Mouse (Mus musculus): Measurements from ENCODE around the gene Fignl1. TPM values are rescaled to one million over a fixed set of nuclear protein-coding genes. Genes with fewer than 3 reads are reported as not detected.

Fignl1 gene
- polyA plus RNA-seq, 1 experiment from 2014 or later: 76.2 TPM

DNA sequence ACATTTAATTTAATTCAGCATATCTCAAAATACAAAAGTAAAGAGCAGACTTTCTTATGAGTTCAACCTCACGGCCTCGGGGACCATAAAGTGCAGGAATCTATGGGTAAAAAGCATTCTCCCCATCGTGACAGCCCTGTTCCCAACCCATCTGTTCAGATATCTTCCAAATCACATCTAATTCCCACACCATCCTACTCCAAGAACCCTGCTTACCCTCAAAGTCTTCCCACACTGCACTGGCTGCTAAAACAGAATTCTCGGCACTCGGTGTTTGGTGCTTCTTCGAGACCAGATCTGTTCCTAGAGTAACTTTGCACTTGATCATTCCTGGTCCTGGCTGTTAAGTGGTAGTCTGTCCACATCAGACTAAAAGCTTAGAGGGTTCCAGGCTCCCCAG lies 30.4 kb downstream of the Fignl1 start:
- H3K9ac ChIP-seq (ENCODE audit: low read depth, low read length): no peak overlapping the region
- no peaks in the 10 kb centered on the region for H3K4me1 ChIP-seq (ENCODE audit: control insufficient read depth, low read depth, low read length)
- no peaks in the 10 kb centered on the region for H3K27me3 ChIP-seq (ENCODE audit: control insufficient read depth, insufficient read depth, low read depth, low read length)
- 74% methylated on average over 6 of the region's 6 CpGs for whole genome bisulfite sequencing (ENCODE audit: insufficient replicate concordance)
- no peak overlapping the region for H3K4me2 ChIP-seq (ENCODE audit: low read depth, low read length)
- no peak overlapping the region for H3K27ac ChIP-seq (ENCODE audit: low read length)
- no peak overlapping the region for H3K4me3 ChIP-seq (ENCODE audit: low read depth, low read length)
- H3K9me3 ChIP-seq (replicated peaks; ENCODE audit: control insufficient read depth, low read length): no peaks in the 10 kb centered on the region
- no peak for ATAC-seq (ENCODE audit: low read depth)
- no peaks in the 10 kb centered on the region for H3K36me3 ChIP-seq (ENCODE audit: control insufficient read depth, insufficient read depth)

DNA sequence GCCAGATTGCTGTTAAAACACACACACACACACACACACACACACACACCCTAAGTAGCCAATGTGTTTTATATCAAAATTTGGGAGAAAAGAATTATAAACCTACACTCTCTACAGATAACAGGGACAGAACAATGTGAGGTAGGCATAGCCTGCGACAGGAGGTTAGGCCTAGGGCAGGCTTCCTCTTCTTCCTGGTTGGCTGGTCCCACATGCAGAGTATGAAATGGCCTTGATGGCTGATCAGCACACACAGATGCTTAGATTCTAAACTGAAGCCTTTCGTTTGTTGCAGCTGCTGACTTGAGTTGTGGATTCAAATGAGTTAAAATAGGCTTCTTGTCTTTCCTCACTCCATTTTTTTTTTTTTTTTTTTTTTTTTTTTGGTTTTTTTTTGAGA lies 31.0 kb downstream of the Fignl1 start:
- whole genome bisulfite sequencing (ENCODE audit: insufficient replicate concordance): 76% methylated on average over 2 of the region's 2 CpGs
- Histone ChIP-seq H3K4me3 (ENCODE audit: low read depth, low read length) (no peak overlapping the region), H3K27me3 (ENCODE audit: control insufficient read depth, insufficient read depth, low read depth, low read length) (no peaks in the 10 kb centered on the region), H3K9me3 (replicated peaks; ENCODE audit: control insufficient read depth, low read length) (no peaks in the 10 kb centered on the region), H3K27ac (ENCODE audit: low read length) (no peak overlapping the region), H3K36me3 (ENCODE audit: control insufficient read depth, insufficient read depth) (no peaks in the 10 kb centered on the region), H3K4me2 (ENCODE audit: low read depth, low read length) (no peak overlapping the region), H3K9ac (ENCODE audit: low read depth, low read length) (no peak overlapping the region), H3K4me1 (ENCODE audit: control insufficient read depth, low read depth, low read length) (no peaks in the 10 kb centered on the region)
- ATAC-seq (ENCODE audit: low read depth): no peak

DNA sequence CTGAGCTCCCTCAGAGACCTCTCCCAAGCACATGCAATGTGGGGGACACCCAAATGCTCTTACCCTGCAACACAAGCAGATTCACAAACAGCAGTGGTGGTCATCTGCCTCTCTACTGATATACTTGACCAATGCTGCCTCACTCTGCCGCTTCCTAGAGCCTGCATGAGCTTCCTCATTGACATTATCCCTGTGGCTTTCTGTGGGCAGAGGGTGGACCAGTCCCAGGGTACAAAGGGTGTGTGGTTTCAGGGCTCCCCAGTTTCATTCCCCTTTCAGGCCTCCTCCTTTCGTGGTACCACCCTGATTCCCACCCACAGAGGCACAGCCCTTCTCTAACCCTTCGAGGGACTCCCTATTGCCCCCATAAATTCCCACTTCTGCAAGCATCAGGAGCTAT lies 31.5 kb downstream of the Fignl1 start:
- H3K4me2 ChIP-seq (ENCODE audit: low read depth, low read length): no peak overlapping the region
- no peak for ATAC-seq (ENCODE audit: low read depth)
- H3K9me3 ChIP-seq (replicated peaks; ENCODE audit: control insufficient read depth, low read length): no peaks in the 10 kb centered on the region
- H3K4me3 ChIP-seq (ENCODE audit: low read depth, low read length): no peak overlapping the region
- no peak overlapping the region for H3K9ac ChIP-seq (ENCODE audit: low read depth, low read length)
- H3K4me1 ChIP-seq (ENCODE audit: control insufficient read depth, low read depth, low read length): no peaks in the 10 kb centered on the region
- no peak overlapping the region for H3K27ac ChIP-seq (ENCODE audit: low read length)
- 0 out of 2 replicates have a peak, but pooled peaks cover under 1% of the 10 kb centered on the region for H3K36me3 ChIP-seq (ENCODE audit: control insufficient read depth, insufficient read depth)
- H3K27me3 ChIP-seq (ENCODE audit: control insufficient read depth, insufficient read depth, low read depth, low read length): no peaks in the 10 kb centered on the region
- 54% methylated on average over 3 of the region's 3 CpGs for WGBS (ENCODE audit: insufficient replicate concordance)

DNA sequence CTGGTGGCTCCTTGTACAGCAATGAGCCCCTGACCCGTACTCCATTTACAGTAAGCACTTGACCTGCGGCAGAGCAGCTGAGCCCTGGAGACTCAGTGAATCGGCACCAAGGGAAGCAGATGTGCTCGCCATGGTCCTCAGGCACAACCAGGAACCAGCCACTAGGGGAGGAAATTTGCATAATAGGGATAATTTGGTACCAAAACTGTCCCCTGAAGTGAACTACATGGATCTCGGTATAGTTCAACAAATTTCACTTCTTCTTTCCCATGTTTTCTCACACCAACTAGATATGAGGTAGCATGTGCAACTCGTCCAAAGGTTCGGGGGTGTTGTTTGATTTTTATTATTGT lies 32.0 kb downstream of the Fignl1 start:
- Histone ChIP-seq H3K4me3 (ENCODE audit: low read depth, low read length) (no peak overlapping the region), H3K9ac (ENCODE audit: low read depth, low read length) (no peak overlapping the region), H3K4me1 (ENCODE audit: control insufficient read depth, low read depth, low read length) (no peaks in the 10 kb centered on the region), H3K4me2 (ENCODE audit: low read depth, low read length) (no peak overlapping the region), H3K9me3 (replicated peaks; ENCODE audit: control insufficient read depth, low read length) (no peaks in the 10 kb centered on the region), H3K27ac (ENCODE audit: low read length) (no peak overlapping the region), H3K27me3 (ENCODE audit: control insufficient read depth, insufficient read depth, low read depth, low read length) (no peaks in the 10 kb centered on the region), H3K36me3 (ENCODE audit: control insufficient read depth, insufficient read depth) (peaks cover 3% of the 10 kb centered on the region; the same call in 1 of the 2 replicates)
- peak; percentile 16; the same call in 1 of the 2 replicates for ATAC-seq (ENCODE audit: low read depth)
- WGBS (ENCODE audit: insufficient replicate concordance): 57% methylated on average over 7 of the region's 7 CpGs

DNA sequence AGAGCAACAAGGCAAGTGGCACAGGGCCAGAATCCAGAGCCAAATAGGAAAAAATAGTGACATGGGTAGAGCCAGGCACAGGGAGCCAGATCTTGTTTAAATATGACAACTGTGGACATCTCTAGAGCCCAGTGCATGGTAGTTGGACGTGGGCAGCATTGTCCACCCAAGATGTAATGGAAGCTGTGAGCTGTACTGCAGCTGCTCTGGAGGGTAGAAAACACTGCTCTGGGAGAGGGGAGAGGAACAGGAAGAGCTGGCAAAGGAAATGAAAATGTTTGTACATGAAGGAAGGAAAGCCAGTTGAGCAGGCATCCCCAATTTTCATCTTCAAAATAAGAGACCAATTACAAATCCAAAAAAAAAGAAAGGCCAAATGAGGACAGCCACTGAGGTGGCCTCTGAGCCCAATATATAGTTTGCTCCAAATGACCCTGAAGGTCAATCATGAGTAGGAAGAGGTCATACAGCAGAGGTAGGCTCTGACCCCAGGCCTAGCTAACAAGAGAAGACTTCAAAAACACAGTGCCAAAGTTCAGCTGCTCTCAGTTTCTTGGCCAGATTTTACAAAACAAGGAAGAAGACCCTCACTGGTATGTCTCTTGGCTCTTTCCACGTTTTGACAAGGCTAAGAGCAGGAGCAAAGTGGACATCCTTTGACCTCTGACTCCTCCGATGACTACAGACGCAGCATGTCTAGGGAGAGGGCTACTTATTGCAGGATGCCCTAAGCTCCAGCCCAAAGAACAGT lies 32.5 kb downstream of the Fignl1 start:
- Histone ChIP-seq H3K9ac (ENCODE audit: low read depth, low read length) (no peak overlapping the region), H3K27me3 (ENCODE audit: control insufficient read depth, insufficient read depth, low read depth, low read length) (no peaks in the 10 kb centered on the region), H3K4me3 (ENCODE audit: low read depth, low read length) (no peak overlapping the region), H3K36me3 (ENCODE audit: control insufficient read depth, insufficient read depth) (peaks cover 3% of the 10 kb centered on the region; the same call in 1 of the 2 replicates), H3K9me3 (replicated peaks; ENCODE audit: control insufficient read depth, low read length) (no peaks in the 10 kb centered on the region), H3K4me1 (ENCODE audit: control insufficient read depth, low read depth, low read length) (no peaks in the 10 kb centered on the region), H3K4me2 (ENCODE audit: low read depth, low read length) (no peak overlapping the region), H3K27ac (ENCODE audit: low read length) (no peak overlapping the region)
- ATAC-seq (ENCODE audit: low read depth): no peak
- WGBS (ENCODE audit: insufficient replicate concordance): 65% methylated on average over 4 of the region's 4 CpGs

DNA sequence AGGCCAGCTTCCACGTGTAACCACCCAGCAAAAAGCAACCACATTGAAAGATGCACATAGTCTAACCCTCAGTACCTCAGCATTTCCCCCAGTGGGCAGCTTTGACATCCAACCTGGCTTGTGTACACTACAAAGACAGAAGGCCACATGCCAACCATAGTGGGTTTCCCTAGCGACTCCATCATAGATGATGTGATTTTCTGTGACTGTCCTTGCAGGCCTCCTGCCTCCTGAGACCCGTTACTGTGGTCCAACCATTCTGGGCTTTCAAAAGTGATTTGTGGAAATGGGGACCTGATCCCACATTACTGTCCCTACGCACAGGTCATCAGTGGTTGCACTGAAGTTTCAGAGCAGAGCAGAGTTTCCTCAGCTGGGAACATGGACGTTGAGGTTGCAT lies 33.9 kb downstream of the Fignl1 start:
- Histone ChIP-seq H3K4me3 (ENCODE audit: low read depth, low read length) (no peak overlapping the region), H3K4me1 (ENCODE audit: control insufficient read depth, low read depth, low read length) (no peaks in the 10 kb centered on the region), H3K9me3 (replicated peaks; ENCODE audit: control insufficient read depth, low read length) (no peaks in the 10 kb centered on the region), H3K36me3 (ENCODE audit: control insufficient read depth, insufficient read depth) (peaks cover 10% of the 10 kb centered on the region), H3K27ac (ENCODE audit: low read length) (no peak overlapping the region), H3K27me3 (ENCODE audit: control insufficient read depth, insufficient read depth, low read depth, low read length) (no peaks in the 10 kb centered on the region), H3K4me2 (ENCODE audit: low read depth, low read length) (no peak overlapping the region), H3K9ac (ENCODE audit: low read depth, low read length) (no peak overlapping the region)
- WGBS (ENCODE audit: insufficient replicate concordance): 69% methylated on average over 5 of the region's 5 CpGs
- no peak for ATAC-seq (ENCODE audit: low read depth)

DNA sequence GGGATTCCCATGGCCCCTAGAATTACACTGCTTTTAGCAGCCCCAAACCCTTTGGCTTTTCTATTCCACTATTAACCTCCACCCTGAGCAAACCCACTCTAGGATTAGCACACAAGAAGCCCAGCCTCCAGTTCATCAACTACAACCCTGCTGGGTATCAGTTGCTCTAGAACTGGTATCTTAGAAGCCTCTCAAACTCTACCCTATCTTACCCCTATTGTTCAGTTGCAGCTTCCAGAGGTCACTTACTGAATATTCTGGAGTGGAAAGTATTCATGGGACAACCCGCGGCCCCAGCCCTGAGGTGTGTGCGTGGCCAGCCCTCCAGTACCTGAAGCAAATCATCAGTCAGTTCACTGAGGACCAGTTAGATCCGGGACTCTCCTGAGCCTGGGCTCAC lies 34.4 kb downstream of the Fignl1 start:
- WGBS (ENCODE audit: insufficient replicate concordance): 81% methylated on average over 4 of the region's 4 CpGs

DNA sequence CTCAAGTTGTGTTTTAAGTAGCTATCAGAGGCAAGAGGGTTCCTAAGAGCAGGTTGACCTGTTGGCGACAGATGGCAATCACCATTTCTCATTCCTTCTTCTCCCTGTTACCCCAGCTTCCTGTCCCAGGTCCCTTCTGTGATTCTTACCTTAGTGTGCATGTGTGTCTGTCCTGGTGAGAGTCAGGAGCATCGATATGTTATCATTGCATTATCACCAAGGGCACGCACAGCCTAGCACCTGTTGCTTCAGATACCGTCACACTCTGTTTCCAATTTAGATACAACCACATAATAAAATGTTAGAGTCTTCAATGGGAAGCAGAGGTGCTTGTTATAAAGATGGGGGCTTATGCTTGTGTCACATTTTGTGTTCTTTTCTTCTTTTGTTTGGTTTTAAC lies 36.6 kb downstream of the Fignl1 start:
- Histone ChIP-seq H3K4me2 (ENCODE audit: low read depth, low read length) (no peak overlapping the region), H3K4me1 (ENCODE audit: control insufficient read depth, low read depth, low read length) (no peaks in the 10 kb centered on the region), H3K27ac (ENCODE audit: low read length) (no peak overlapping the region), H3K9me3 (replicated peaks; ENCODE audit: control insufficient read depth, low read length) (no peaks in the 10 kb centered on the region), H3K27me3 (ENCODE audit: control insufficient read depth, insufficient read depth, low read depth, low read length) (no peaks in the 10 kb centered on the region), H3K36me3 (ENCODE audit: control insufficient read depth, insufficient read depth) (peaks cover 23% of the 10 kb centered on the region), H3K4me3 (ENCODE audit: low read depth, low read length) (no peak overlapping the region), H3K9ac (ENCODE audit: low read depth, low read length) (no peak overlapping the region)
- ATAC-seq (ENCODE audit: low read depth): no peak
- WGBS (ENCODE audit: insufficient replicate concordance): 66% methylated on average over 4 of the region's 4 CpGs

More for the DNA sequence above, 34.4 kb downstream of the Fignl1 start:
- Histone ChIP-seq H3K36me3 (ENCODE audit: control insufficient read depth, insufficient read depth) (peaks cover 14% of the 10 kb centered on the region), H3K4me3 (ENCODE audit: low read depth, low read length) (no peak overlapping the region), H3K4me2 (ENCODE audit: low read depth, low read length) (no peak overlapping the region), H3K9me3 (replicated peaks; ENCODE audit: control insufficient read depth, low read length) (no peaks in the 10 kb centered on the region), H3K27ac (ENCODE audit: low read length) (no peak overlapping the region), H3K27me3 (ENCODE audit: control insufficient read depth, insufficient read depth, low read depth, low read length) (no peaks in the 10 kb centered on the region), H3K9ac (ENCODE audit: low read depth, low read length) (no peak overlapping the region), H3K4me1 (ENCODE audit: control insufficient read depth, low read depth, low read length) (no peaks in the 10 kb centered on the region)
- ATAC-seq (ENCODE audit: low read depth): no peak

DNA sequence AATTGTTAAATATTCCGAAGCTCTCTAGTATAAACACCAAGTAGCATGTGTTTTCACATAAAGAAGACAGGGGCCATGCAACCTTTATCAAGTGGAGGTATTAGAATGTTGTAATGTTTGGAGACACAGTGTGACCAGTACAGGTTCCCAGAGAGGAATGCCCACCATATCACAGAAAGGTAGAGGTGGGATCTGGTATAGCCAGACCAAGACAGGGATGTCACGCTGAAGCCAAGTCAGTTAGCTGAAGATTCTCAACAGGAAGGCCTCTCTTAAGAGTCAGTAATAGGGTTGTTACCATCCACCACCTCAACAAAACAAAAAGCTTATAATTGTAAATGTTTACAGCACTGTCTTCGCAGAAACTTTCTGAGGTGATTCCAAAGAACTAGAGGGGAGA lies 38.1 kb downstream of the Fignl1 start:
- no peaks in the 10 kb centered on the region for H3K27me3 ChIP-seq (ENCODE audit: control insufficient read depth, insufficient read depth, low read depth, low read length)
- WGBS (ENCODE audit: insufficient replicate concordance): 84% methylated on average over 3 of the region's 3 CpGs
- no peak overlapping the region for H3K4me3 ChIP-seq (ENCODE audit: low read depth, low read length)
- H3K9ac ChIP-seq (ENCODE audit: low read depth, low read length): no peak overlapping the region
- H3K9me3 ChIP-seq (replicated peaks; ENCODE audit: control insufficient read depth, low read length): no peaks in the 10 kb centered on the region
- no peaks in the 10 kb centered on the region for H3K4me1 ChIP-seq (ENCODE audit: control insufficient read depth, low read depth, low read length)
- no peak overlapping the region for H3K27ac ChIP-seq (ENCODE audit: low read length)
- peaks cover 25% of the 10 kb centered on the region for H3K36me3 ChIP-seq (ENCODE audit: control insufficient read depth, insufficient read depth)
- no peak for ATAC-seq (ENCODE audit: low read depth)
- no peak overlapping the region for H3K4me2 ChIP-seq (ENCODE audit: low read depth, low read length)
